Mouse (Mus musculus) heart, postnatal 25 days (tissue): ENCODE measurements around the gene Cox18. TPM values are rescaled to one million over a fixed set of nuclear protein-coding genes. Genes with fewer than 3 reads are reported as not detected.

ENCODE experiments used
- DNase-seq: peaks from one replicate; pipeline ENCODE4 v3.0.0; 2022; ENCODE audit warnings: low spot score
- intact Hi-C: fragments of 180-260 bp; cut with DNase I; formaldehyde crosslinking; loops from one replicate; pipeline ENCODE4 v1.15.1; 2025
- total RNA-seq, 2 experiments: library from RNA; stranded (reverse); gene quantifications; 2 replicates each; pipeline ENCODE4 v1.2.3; 2021

Gene Cox18
- total RNA-seq, 2 experiments from 2014 or later = 12.2 to 13.0 TPM

DNA sequence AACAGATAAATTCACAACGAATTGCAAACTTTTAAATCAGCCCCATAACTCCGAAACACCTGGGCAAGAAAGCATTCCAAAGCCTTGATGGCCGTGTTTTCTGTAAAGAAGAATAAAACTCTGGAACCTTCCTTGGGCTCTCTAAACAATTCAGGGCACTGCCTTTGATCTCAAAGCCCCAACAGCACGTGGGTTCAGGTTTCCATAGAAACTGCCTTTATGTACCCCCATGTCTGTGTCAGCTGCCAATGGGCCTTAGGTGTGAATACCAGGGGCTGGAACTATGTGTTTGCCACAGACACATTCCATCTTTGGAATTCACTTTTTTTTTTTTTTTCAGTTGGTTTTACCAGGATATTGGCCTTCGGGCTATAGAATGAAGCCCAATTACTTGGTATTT lies 41.0 kb downstream of the Cox18 start:
- intact Hi-C loops = loop anchor here (5.0 kb wide), 1 partner anchor 340 kb away; no protein-coding TSS in a partner anchor
- no peak for DNase-seq

DNA sequence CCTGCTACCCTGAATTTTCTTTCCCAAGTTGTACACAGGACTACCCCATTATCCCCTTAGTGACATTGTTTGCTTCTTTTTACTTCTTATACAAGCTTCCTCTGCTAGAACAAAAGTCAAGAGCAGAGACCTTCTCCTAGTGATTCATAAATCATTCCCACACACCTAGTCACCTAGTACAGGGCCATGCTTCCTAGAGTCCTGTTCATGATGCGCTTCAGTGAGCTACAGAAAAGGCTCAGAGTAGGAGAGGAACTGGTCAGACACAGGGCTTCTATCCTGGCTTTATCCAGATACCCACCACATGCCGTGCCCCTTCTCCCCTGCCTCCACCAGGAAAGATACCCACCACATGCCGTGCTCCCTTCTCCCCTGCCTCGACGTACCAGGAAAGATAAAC lies 44.7 kb downstream of the Cox18 start:
- no peak for DNase-seq
- intact Hi-C loops = loop anchor here (5.0 kb wide), 2 partner anchors 77 to 452 kb away; no protein-coding TSS in a partner anchor

DNA sequence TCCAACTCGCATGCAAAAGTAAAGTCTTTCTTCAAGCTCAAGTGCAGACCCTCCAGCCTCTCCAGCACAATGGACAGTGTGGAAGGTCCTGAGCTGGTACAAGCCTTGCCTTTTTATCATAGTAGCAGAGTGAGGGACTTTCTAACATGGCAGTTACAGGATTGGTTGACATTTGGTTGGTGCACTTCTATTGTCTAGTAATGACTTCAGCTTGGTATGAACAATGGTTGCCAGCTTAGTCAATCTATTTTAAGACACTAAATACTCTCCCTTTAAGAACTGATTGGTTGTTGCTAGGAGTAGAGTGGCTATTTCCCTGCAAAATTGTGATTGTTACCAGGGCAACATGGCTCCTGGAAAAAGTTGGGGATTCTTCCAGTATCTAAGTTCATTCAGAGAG lies 45.7 kb downstream of the Cox18 start:
- intact Hi-C loops = loop anchor here (5.0 kb wide), 2 partner anchors 76 to 451 kb away; no protein-coding TSS in a partner anchor
- no peak for DNase-seq

Other genes with a start within 250 kb of the Cox18 start
- gene Ankrd17, start 142.6 kb upstream of the Cox18 start, total RNA-seq = 10 to 100 TPM; 60.5 to 65.7 TPM
- gene Gm9958, start 143.2 kb upstream of the Cox18 start, total RNA-seq = 1 to 10 TPM in 1 of 2 experiments, under 1 TPM in 1; 0.57 to 1.1 TPM
- not detected for gene Alb, start 236.9 kb upstream of the Cox18 start, total RNA-seq